Mouse (Mus musculus) lung, embryonic 14.5 days (tissue): ENCODE measurements around the gene Cdk6. TPM values are rescaled to one million over a fixed set of nuclear protein-coding genes. Genes with fewer than 3 reads are reported as not detected.
"Not testable (repeated sequence)": the region's sequence is repeated elsewhere in the genome, so short reads cannot be mapped to it uniquely, and the experiment has no call there.

ENCODE experiments used
- ATAC-seq: fragments of 200-750 bp; cut with Nextera tagmentation; 2 replicates; pipeline ENCODE4 v1.8.0; 2017; ENCODE audit warnings: mild to moderate bottlenecking, moderate TSS enrichment, moderate library complexity; ENCODE audit not compliant: insufficient read depth
- DNase-seq: peaks from one replicate; pipeline ENCODE4 v3.0.0-alpha.2; 2015
- H3K27ac ChIP-seq: fragments of 300-500 bp; sonication (generic); 2 replicates; pipeline ENCODE4 v1.5.1; 2014; ENCODE audit warnings: low read depth, mild to moderate bottlenecking, moderate library complexity
- H3K27me3 ChIP-seq: fragments of 300-500 bp; sonication (generic); 2 replicates; pipeline ENCODE4 v1.6.1; 2014; ENCODE audit warnings: low read length, control low read depth; ENCODE audit not compliant: insufficient read depth
- H3K36me3 ChIP-seq: fragments of 300-500 bp; sonication (generic); 2 replicates; pipeline ENCODE4 v1.6.1; 2014; ENCODE audit warnings: control low read depth; ENCODE audit not compliant: insufficient read depth
- H3K4me1 ChIP-seq: fragments of 300-500 bp; sonication (generic); 2 replicates; pipeline ENCODE4 v1.6.1; 2014; ENCODE audit warnings: antibody characterized with exemption, control low read depth; ENCODE audit not compliant: insufficient read depth
- H3K4me2 ChIP-seq: fragments of 300-500 bp; sonication (generic); 2 replicates; pipeline ENCODE4 v1.6.1; 2014; ENCODE audit warnings: mild to moderate bottlenecking
- H3K4me3 ChIP-seq: fragments of 300-500 bp; sonication (generic); 2 replicates; pipeline ENCODE4 v1.5.1; 2014; ENCODE audit warnings: low read depth, low read length
- H3K9ac ChIP-seq: fragments of 300-500 bp; sonication (generic); 2 replicates; pipeline ENCODE4 v1.6.1; 2014
- H3K9me3 ChIP-seq: fragments of 300-500 bp; sonication (generic); 2 replicates; pipeline ENCODE4 v1.6.1; 2016; ENCODE audit warnings: low read depth, low read length, control low read depth
- CTCF ChIP-seq: IDR thresholded peaks from 2 replicates; pipeline ENCODE4 v1.5.1; 2016; ENCODE audit warnings: antibody characterized with exemption, low read depth
- WGBS: fragments of 180-500 bp; shearing (Covaris S2); extraction: QIAGEN DNeasy Blood & Tissue Kit; methylation state at CpG from one replicate; pipeline ENCODE4 v1.1.7; 2014; 5-methylcytosine and 5-hydroxymethylcytosine counted together
- polyA plus RNA-seq: library from polyadenylated mRNA; unstranded; fragments of >200 nt; fragmentation: Nextera tagmentation; extraction: Ambion mirVana; gene quantifications from 2 replicates; pipeline ENCODE4 v1.2.1, GENCODE M21; 2014

Cdk6 gene
- polyA plus RNA-seq, 1 experiment from 2014 or later, result 57.8 TPM

DNA sequence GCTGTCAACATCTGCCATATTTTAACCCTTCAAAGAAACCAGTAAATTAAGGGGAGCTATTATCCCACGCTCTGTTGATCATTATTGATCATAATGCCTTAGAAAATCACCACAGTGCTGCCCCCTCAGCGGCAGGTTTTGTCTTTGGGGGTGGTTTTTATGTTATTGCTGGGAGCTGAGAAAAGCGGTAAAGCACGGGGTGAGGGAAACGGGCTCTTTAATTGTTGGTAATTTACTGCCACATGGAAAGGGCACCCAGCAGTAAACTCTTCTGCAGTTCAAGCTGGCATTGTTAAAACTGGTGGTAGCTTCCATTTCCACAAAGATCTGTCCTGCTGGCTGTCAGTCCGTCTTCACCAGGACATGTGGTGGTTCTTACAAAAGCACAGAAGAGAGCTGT lies 64.2 kb downstream of the Cdk6 start:
- H3K4me2 ChIP-seq, result no peak overlapping the region
- H3K4me1 ChIP-seq, result no peaks in the 10 kb centered on the region
- H3K36me3 ChIP-seq, result no peaks in the 10 kb centered on the region
- no peak overlapping the region for H3K27ac ChIP-seq
- H3K9me3 ChIP-seq, result no peaks in the 10 kb centered on the region
- 85% methylated on average over 6 of the region's 6 CpGs for WGBS
- H3K9ac ChIP-seq, result no peak overlapping the region
- H3K4me3 ChIP-seq, result no peak overlapping the region
- DNase-seq (no peak), ATAC-seq (no peak)
- TF ChIP-seq CTCF, result no peak
- H3K27me3 ChIP-seq, result no peaks in the 10 kb centered on the region

DNA sequence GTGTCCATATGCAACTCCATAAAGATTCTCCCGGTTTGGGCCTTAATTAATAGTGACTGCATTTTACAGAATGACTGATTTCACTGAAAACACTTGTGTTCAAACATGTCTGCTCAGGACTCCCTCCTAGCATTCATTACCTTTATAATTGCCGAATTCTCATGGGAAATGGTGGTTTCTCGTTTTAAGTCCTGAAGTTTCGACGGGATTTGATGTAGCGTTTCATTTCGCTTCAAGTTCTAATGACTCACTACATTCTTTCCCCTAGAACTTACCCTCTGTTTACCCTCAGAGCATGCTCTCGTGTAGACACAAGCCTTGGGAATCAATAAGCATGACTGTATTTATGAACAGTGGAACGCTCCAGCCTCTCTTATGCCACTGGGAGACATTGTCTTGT lies 66.6 kb downstream of the Cdk6 start:
- H3K36me3 ChIP-seq, result no peaks in the 10 kb centered on the region
- no peaks in the 10 kb centered on the region for H3K27me3 ChIP-seq
- no peak overlapping the region for H3K4me2 ChIP-seq
- DNase-seq (no peak), ATAC-seq (no peak)
- no peak for TF ChIP-seq CTCF
- H3K9me3 ChIP-seq, result no peaks in the 10 kb centered on the region
- no peak overlapping the region for H3K9ac ChIP-seq
- no peaks in the 10 kb centered on the region for H3K4me1 ChIP-seq
- H3K27ac ChIP-seq, result no peak overlapping the region
- no peak overlapping the region for H3K4me3 ChIP-seq
- WGBS, result 79% methylated on average over 9 of the region's 9 CpGs

DNA sequence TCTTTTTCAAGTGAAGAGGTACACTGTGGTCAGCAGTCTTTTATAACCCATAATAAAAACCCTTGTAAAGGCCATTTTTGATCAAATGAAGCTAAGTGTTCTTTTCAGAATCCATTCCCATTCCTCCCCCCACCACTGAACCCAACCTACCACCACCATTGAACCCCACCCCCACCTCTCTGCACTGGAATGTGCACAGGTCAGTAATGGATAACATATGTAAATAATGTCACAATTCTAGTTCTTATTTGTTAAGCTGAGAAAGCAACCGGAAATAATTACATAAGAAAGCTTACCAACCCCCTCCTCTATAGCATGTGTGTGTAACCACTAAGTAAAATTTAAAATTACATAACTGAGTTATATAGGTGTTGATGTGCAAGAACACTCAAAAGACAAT lies 76.9 kb downstream of the Cdk6 start:
- H3K36me3 ChIP-seq, H3K4me3 ChIP-seq, H3K9me3 ChIP-seq, DNase-seq, H3K27me3 ChIP-seq, H3K9ac ChIP-seq, H3K4me1 ChIP-seq, H3K27ac ChIP-seq, H3K4me2 ChIP-seq: not testable (repeated sequence)
- peak; percentile 58 for ATAC-seq
- 68% methylated on average over 1 of the region's 1 CpGs for WGBS

DNA sequence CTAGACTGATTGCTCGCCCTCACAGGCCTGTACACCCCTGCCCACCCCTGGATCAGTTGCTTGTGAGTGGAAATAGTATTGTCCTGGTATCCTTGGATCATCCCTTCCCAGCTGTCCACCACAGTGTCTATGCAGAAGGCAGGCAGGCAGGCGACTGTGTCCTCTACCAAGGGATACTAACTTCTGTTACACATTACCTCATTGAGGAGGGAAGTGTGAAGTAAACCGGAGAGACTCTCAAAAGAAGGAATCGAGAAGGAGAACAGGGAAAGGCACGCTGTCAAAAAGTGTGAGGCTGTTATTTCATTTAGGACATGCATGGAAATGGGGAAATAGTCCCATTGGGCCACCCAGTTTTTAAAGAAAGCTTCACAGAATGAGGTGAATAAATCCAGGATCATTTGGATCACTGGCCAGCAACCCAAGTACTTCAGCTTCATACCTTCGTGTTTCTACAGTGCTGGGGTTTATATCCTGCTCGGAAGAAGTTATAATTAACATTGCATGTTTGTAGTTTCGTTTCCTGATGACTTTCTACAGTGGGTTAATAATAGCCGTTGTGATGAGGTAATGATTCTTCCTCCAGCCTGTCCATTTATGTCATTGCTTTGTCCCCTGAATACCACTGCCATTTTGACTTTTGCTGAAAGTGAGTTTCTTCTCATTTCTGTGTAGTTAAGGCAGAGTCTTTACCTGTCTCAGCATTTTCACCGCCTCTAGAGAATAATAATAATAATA lies 79.0 kb downstream of the Cdk6 start:
- peak; percentile 22 for DNase-seq
- WGBS, result 70% methylated on average over 10 of the region's 10 CpGs
- no peak for TF ChIP-seq CTCF

GRCm38 (mm10) chr5:3420832-3421228 lies 79.5 kb downstream of the Cdk6 start:
- WGBS, result 52% methylated on average over 3 of the region's 3 CpGs
- Histone ChIP-seq H3K36me3 (no peaks in the 10 kb centered on the region), H3K4me2 (no peak overlapping the region), H3K4me1 (no peaks in the 10 kb centered on the region), H3K9ac (no peak overlapping the region), H3K27me3 (no peaks in the 10 kb centered on the region), H3K4me3 (no peak overlapping the region), H3K9me3 (no peaks in the 10 kb centered on the region), H3K27ac (no peak overlapping the region)
- DNase-seq, result peak; percentile 28
- TF ChIP-seq CTCF, result no peak
- no peak for ATAC-seq

More for the DNA sequence above, 79.0 kb downstream of the Cdk6 start:
- Histone ChIP-seq H3K4me1 (no peaks in the 10 kb centered on the region), H3K27me3 (no peaks in the 10 kb centered on the region), H3K4me2 (no peak overlapping the region), H3K9me3 (no peaks in the 10 kb centered on the region), H3K27ac (no peak overlapping the region), H3K4me3 (no peak overlapping the region), H3K9ac (no peak overlapping the region), H3K36me3 (no peaks in the 10 kb centered on the region)
- ATAC-seq, result peak; percentile 47; the same call in 1 of the 2 replicates

DNA sequence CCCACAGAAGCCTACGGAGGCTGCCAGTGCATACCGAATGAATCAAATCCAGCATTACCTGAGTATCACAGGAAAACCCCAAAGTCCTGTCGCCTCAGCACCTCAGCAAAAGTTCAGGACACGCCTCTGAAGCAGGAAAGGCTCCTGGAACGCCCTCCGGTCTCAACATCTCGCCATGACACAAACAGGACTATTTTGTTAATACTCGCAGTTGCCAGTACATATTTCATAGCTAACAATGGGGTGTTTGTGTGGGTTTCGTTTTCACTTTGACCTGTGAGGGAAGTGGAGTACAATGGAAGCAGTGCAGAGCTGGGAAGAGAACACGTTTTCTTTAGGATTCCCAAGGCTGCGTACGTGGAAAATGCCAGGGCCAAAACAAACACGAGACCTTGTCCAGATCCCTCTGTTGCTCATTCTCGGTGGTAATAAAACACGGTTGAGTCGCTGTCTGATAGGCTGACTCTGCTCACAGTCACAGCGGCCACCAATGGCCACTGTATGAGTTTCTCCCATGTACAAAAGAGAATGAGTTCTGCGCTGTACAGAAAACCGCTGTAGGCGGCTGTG lies 91.9 kb downstream of the Cdk6 start:
- H3K27me3 ChIP-seq, DNase-seq, H3K27ac ChIP-seq, H3K4me1 ChIP-seq, H3K9me3 ChIP-seq, H3K36me3 ChIP-seq, H3K9ac ChIP-seq, H3K4me2 ChIP-seq, ATAC-seq, H3K4me3 ChIP-seq: not testable (repeated sequence)
- WGBS, result 73% methylated on average over 19 of the region's 20 CpGs

GRCm38 (mm10) chr5:3434105-3434504 lies 92.8 kb downstream of the Cdk6 start:
- H3K27me3 ChIP-seq, ATAC-seq, H3K27ac ChIP-seq, H3K4me2 ChIP-seq, DNase-seq, H3K9ac ChIP-seq, H3K9me3 ChIP-seq, H3K4me3 ChIP-seq, H3K36me3 ChIP-seq, H3K4me1 ChIP-seq: not testable (repeated sequence)
- WGBS, result 89% methylated on average over 5 of the region's 5 CpGs

DNA sequence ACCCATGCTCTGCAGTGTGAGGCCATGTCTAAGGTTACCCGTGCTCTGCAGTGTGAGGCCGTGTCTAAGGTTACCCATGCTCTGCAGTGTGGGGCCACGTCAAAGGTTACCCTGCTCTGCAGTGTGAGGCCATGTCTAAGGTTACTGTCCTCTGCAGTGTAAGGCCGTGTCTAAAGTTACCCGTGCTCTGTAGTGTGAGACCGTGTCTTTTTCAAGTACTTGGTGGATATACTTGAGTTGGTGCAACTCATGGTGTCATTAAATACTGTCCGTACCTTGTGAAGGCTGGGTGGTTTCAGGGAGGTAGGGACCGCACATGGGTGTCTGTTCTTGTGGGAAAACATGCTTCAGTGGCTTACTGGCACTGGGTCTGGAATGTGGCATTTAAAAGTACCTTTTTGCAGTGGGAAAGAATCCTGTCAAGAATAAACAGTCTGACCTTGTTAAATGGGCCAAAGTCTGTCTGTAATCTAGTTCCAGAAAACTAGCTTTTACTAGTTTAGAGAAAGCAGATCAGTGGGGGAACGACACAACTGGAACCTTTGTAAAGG lies 97.2 kb downstream of the Cdk6 start:
- not testable (repeated sequence) for H3K36me3 ChIP-seq, H3K9ac ChIP-seq, DNase-seq, ATAC-seq, H3K4me2 ChIP-seq, H3K4me3 ChIP-seq, H3K4me1 ChIP-seq, H3K27ac ChIP-seq, H3K27me3 ChIP-seq, H3K9me3 ChIP-seq
- WGBS, result 77% methylated on average over 9 of the region's 9 CpGs

DNA sequence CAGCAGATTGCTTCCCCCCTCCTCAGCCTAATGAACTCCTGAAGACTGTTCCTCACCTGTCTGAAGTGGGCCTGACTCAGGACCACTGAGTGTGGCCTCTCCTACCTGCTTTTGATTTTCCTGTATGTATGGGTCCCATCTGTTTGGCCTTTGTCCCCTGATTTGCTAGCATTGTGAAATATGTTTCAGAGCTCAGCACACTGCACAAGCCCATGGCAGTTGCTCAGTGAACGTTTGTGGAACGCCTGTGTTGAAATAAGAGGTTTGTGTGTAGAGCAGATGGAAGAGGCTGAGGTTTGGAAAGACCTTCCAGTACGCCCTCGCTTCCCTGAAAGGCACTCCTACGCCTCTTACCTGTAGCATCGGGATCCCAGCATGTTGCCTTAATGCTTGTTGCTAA lies 98.1 kb downstream of the Cdk6 start:
- not testable (repeated sequence) for H3K9me3 ChIP-seq, H3K4me2 ChIP-seq, H3K27me3 ChIP-seq, H3K36me3 ChIP-seq, H3K4me1 ChIP-seq, ATAC-seq, H3K4me3 ChIP-seq, DNase-seq, H3K27ac ChIP-seq, H3K9ac ChIP-seq
- 74% methylated on average over 6 of the region's 6 CpGs for WGBS

DNA sequence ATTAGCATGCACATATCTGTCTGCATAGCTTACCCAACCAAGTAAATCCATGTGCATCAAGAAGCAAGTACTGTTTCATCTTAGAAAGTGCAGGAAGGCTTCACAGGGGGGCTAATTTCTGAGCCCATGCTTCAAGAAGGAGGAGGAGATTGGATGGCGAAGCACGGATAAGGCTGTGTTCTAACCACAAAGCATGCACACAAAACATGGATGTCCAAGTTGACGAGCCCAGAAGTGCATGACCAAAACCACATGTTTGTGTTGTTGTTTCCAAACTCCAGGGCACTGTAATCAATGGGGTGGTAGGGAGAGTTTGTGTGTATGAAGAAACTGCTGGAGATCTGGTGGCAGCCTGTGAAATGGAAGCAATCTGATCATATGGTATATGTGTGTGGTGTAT lies 101.2 kb downstream of the Cdk6 start:
- H3K4me3 ChIP-seq, ATAC-seq, H3K36me3 ChIP-seq, DNase-seq, H3K9ac ChIP-seq, H3K4me2 ChIP-seq, H3K27ac ChIP-seq, H3K9me3 ChIP-seq, H3K4me1 ChIP-seq, H3K27me3 ChIP-seq: not testable (repeated sequence)
- 88% methylated on average over 3 of the region's 3 CpGs for WGBS
